Mouse (Mus musculus) urinary bladder, adult 18-20 months (tissue): ENCODE data around the gene Ccr1.
"Not testable (repeated sequence)": the region's sequence is repeated elsewhere in the genome, so short reads cannot be mapped to it uniquely, and the experiment has no call there.

ENCODE experiments used
- DNase-seq, 2 experiments: peaks; one replicate each; pipeline ENCODE4 v3.0.0; 2022; ENCODE audit warnings: low spot score in 2 of 2, mixed read lengths in 2 of 2

Gene Ccr1

GRCm38 (mm10) chr9:123968290-123968912 lies at the start of gene Ccr1:
TSS of gene Ccr1 (minus strand) at chr9:123968692.
- no peak for DNase-seq

- no peak for DNase-seq
Measured at GRCm38 (mm10) chr9:124016048-124016447, 47.6 kb upstream of the Ccr1 start.

GRCm38 (mm10) chr9:124014985-124015652 lies 46.6 kb upstream of the Ccr1 start:
- DNase-seq = no peak

- DNase-seq = no peak
Measured at GRCm38 (mm10) chr9:124013270-124013669, 44.8 kb upstream of the Ccr1 start.

- no peak for DNase-seq
Measured at GRCm38 (mm10) chr9:124012691-124013090, 44.2 kb upstream of the Ccr1 start.

GRCm38 (mm10) chr9:123999784-124000183 lies 31.3 kb upstream of the Ccr1 start:
- no peak for DNase-seq

GRCm38 (mm10) chr9:123997719-123998118 lies 29.2 kb upstream of the Ccr1 start:
- DNase-seq = no peak

GRCm38 (mm10) chr9:123991312-123991906 lies 22.9 kb upstream of the Ccr1 start:
- no peak for DNase-seq

GRCm38 (mm10) chr9:123989671-123990070 lies 21.2 kb upstream of the Ccr1 start:
- no peak for DNase-seq

- no peak for DNase-seq
Measured at GRCm38 (mm10) chr9:123986217-123986616, 17.7 kb upstream of the Ccr1 start.

- no peak for DNase-seq
Measured at GRCm38 (mm10) chr9:123984943-123985342, 16.5 kb upstream of the Ccr1 start.

GRCm38 (mm10) chr9:123982720-123983119 lies 14.2 kb upstream of the Ccr1 start:
- DNase-seq = no peak

GRCm38 (mm10) chr9:123981909-123982308 lies 13.4 kb upstream of the Ccr1 start:
- DNase-seq = no peak

- DNase-seq = not testable (repeated sequence)
Measured at GRCm38 (mm10) chr9:123980858-123981475, 12.5 kb upstream of the Ccr1 start.

GRCm38 (mm10) chr9:123978308-123978707 lies 9.8 kb upstream of the Ccr1 start, which contains the start of gene Ccr1l1:
TSS of gene Ccr1l1 (minus strand) at chr9:123978408.
- no peak for DNase-seq

GRCm38 (mm10) chr9:123976876-123977663 lies 8.6 kb upstream of the Ccr1 start:
- DNase-seq = no peak

GRCm38 (mm10) chr9:123975630-123976029 lies 7.1 kb upstream of the Ccr1 start:
- DNase-seq = no peak

- DNase-seq = not testable (repeated sequence)
Measured at GRCm38 (mm10) chr9:123966858-123967495, 1.5 kb downstream of the Ccr1 start.

- DNase-seq = no peak
Measured at GRCm38 (mm10) chr9:123964776-123965175, 3.7 kb downstream of the Ccr1 start.

- no peak for DNase-seq
Measured at GRCm38 (mm10) chr9:123960161-123960560, 8.3 kb downstream of the Ccr1 start.

GRCm38 (mm10) chr9:123957911-123958413 lies 10.5 kb downstream of the Ccr1 start:
- DNase-seq = no peak
